Mouse (Mus musculus) spleen, postnatal 10 days (tissue): ENCODE measurements around the gene Gm20518.

Experiments
- DNase-seq, 2 experiments: peaks; one replicate each; pipeline ENCODE4 v3.0.0; 2021 to 2022; ENCODE audit warnings: low spot score in 2 of 2

The Gm20518 gene

DNA sequence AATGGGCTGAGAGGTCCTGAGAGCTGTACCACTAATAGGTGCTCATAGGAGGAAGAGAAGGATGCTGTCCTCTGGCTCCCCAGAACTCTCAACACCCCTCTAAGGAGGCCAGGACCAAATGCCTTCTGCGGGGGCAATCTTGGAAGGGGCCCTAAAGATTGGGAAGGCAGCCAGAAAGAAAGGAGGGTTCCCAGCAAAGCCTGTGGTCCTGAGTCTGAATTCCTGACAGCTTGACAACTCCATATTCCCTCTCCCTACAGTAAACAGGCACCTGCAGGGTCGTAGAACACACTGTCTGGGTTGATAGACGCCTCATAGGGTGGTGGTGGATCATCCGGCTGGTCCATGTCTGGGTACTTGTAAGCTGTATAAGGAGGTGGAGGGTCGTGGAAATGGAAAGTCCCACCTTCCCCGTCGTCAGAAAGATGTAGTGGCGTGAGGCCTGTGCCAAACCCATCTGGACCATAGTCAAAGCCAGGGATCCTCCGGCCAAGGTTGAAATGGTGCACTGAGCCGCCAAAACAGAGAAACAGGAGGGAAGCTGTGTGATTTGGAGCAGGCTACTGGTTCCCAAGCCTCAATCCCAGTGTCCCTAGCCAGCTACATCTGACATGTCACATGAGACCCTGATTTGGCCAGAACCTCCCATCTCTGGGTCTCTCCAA is 47.6 kb downstream of the Gm20518 start:
- no peak for DNase-seq

DNA sequence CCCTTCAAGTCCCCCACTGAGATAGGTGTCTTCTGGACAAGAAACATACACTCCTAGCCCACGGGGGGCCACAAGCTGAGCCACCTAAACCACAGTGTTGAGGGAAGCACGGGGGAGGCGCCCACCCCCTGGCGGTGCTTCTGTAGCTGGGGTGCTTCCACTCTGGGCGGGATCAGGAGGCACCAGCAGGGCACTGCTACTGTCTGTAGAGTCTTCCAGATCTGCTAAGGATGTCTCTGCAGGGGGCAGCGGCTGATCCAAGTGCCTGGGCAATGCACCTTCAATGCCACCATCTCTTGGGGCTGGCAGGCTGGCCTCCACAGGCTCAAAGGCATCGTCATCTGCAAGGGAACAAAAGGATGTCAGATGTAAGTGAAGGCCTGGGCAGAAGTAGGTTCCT is 49.0 kb downstream of the Gm20518 start:
- DNase-seq: no peak

DNA sequence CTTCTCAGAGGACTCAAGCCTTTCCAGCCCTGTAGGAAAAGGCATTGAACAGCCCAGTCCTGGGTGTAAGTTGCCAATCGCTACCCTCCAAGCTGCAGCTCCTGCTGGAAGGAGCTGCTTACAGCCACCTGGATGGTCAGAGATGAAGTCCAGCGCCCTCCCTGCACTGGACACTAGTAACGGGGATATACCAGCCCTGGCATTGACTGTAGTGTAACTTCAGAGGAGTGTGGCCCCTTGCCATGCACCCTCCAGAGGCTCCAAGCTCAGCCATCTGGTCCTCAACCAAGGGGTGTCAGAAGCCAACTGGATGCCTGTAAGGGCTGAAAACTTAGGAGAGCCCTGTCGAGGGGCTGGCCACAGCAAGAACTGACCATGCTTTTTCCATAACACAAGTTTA is 51.5 kb downstream of the Gm20518 start:
- no peak for DNase-seq

DNA sequence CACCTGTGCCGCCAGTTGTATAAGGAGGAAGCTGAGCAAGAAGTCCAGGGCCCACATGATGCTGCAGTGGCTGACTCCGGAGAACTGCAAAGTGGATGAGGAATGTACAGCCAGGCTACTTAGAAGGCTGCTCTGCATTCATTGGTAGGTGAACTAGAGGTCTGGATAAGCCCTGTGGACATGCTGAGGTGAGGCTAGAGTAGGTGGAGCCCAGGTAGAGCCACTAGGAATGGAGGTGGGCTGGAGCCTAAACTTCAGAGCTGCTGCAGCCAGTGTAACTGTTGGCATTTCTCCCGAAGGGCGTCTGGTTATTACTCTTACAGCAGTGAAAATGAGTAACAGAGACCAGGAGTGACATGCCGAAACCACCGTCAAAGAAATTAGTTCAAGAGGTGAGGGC is 53.4 kb downstream of the Gm20518 start, which contains the start of gene Car15:
Gene Car15 (minus strand): TSS at position 314 of the 400 bp plus-strand sequence.
- DNase-seq: no peak

DNA sequence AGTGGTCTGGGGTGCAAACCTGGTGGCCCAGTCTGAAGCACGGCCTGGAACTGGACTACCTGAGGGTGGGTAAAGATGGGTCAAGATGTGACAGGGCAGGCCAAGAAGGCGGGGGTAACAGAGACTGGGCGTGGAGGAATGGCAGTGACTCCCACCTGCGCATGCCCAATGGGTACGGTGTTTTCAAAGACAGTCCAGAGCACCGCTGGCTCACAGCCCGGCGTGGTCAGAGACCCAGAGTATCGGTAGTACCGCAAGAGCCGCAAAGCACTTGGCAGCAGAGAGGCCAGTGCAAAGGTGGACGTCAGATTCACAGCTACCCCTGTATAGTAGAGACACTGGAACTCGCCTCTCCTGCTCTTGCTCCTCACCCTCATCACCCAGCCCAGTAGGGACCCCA is 56.0 kb downstream of the Gm20518 start:
- DNase-seq: no peak

DNA sequence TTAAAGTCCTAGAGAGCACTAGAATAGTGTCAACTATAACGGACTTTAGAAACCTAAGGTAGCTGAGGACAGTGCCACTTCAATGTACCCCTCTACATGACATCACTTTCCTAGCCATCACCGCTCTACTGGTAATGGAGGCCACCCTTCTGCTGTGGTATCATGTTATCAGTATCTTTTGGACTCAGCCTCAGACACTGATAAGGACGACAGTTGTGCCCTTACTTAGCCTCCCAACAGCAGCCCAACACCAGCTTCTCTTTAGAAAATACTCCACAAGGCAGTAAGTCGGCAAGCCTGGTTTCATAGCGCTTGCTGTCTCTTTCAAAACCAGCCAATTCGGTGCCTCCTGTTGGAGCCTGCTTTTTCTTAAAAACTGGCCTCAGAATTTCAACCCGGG is 56.9 kb downstream of the Gm20518 start:
- no peak for DNase-seq

DNA sequence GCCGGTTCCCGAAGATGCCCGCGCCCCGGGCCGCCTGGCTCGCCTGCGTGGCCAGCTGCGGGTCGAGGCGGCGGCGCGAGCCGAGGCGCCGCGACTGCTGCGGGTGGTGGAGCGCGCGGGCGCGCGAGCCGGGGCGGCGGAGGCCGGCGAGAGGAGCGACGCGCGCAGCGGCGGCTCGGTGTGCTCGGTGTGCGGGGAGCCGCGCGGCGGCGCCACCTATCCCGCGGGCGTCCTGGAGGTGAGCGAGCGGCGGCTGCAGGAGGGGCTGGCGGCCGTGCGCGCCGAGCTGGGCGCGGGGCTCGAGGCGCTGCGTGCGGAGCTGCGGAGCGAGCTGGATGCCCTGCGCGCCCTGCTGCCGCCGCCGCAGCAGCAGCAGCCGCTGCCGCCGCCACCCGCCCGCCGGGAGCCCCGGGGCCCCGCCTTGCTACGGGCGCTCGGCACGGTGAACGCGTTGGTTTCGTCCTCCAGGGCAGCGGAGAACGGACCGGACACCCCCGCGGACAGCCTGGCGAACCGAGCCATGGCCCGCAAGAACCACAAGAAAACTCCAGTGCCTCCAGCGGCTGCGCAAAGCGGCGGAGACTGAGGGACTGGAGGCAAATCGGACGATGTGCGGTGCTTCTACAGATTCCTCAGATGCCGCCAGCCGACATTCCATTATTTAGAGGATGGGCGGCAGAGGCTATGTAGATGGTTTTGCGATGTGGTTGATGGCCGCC is 57.6 kb downstream of the Gm20518 start:
- DNase-seq: no peak

DNA sequence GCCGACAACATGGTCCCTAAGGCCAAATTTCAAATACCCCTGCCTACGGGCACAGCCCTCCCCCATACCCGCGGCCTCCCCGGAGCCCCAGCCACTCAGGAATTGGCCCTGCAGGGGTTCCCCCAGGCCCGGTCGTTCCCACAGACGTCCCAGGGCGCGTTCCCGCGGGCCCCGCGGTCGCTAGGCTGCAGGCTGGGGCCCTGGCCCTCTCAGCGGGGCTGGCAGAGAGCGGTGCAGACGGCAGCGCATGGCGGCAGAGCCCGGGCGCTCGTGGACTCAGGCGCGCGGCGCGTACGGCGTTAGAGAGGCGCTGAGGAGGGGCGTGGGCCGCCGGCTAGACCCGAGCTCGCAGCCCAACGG is 58.2 kb downstream of the Gm20518 start:
- DNase-seq: no peak

DNA sequence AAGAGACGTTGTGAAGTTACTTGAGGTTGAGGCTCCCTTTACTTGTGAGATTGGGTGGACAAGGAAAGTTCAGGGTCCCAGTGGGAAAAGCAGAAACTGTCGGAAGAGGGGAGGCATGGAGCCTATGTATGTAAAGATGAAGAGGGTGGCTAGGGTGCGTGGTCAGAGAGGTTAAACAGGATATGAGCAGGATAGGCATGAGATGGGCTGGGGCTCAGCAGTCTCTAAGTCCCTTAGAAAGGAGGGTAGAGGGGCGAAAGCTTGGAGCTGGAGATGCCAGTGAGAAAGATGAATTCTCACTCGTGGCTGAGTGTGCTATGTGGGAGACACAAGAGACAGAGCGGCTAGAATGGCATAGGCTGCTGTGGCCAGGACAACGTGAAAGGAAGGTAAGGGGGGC is 58.6 kb downstream of the Gm20518 start, which contains the start of gene B830017H08Rik:
Gene B830017H08Rik (plus strand): TSS at position 301 of the 400 bp plus-strand sequence.
- no peak for DNase-seq

DNA sequence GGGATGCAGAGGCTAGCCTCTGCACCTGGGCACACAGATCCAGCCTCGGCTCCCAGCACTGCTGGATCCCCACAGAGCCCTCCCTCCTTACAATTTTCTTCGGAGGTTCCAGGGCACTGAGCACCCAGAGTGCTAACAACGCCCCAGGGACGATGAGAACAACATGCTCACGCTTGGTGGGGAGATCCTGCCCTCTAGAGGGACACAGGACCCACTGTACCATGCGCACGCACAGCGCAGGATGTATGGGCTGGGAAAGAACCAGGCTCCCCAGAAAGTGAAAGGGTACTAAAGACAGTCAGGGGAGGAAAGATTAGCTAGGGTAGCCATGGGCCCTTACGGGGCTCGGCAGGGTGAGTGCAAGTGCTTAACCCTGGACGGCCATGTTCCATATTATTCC is 59.7 kb downstream of the Gm20518 start:
- no peak for DNase-seq

DNA sequence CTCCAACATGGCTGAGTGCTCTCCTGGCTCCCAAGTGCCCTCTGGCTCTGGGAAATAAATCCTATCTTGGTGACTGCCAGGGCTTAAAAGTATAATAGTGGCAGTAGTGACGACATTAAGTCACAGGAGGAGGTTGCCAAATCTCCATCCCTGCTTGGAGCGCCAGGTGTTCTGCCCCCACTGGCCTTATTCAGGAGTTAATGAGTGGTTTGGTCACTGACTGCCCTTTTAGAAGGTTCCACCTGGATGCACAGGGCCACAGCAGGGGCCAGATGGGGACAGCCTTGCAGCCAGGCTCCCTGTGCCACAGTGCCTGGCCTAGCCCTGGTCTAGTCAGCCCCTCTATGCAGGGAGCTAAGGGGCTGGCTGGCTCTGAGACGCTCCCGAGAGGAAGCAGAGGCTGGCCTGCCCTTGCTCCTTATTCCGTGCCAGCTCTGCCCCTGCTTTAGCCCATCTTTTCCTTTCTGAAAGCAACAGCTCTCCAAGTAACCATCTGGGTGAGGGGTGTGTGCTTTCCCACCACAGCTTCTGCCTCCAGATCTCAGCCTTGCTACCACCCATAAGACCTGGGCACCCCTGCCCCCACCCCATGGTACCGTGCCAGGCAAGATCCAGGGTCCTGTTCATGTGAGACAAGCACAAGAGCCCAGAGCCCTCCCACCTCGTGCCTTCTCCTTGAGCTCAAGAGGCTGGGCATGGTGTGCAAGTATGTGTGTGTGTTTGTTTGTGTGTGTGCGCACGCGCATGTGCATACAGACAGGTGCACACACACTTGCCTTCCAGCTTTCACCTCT is 60.9 kb downstream of the Gm20518 start:
- DNase-seq: no peak

DNA sequence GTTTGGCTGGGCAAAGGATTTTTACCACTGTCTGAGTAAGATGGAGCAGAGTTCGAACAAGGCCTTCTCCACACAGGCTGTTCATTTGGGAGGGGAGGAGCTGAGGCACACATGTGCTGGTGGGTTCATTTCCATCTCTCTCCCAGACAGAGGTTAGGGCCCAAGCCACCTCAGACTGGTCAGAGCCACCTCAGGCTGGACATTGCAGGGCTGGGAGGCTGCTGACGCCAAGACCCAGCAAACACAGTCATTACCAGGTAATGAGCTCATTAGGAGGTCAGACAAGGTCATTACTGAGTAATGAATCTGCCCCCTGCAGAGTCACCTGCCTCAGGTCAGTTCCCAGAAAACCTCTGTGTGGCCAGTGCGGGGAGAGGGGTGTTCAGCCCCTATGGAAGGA is 62.6 kb downstream of the Gm20518 start:
- no peak for DNase-seq

DNA sequence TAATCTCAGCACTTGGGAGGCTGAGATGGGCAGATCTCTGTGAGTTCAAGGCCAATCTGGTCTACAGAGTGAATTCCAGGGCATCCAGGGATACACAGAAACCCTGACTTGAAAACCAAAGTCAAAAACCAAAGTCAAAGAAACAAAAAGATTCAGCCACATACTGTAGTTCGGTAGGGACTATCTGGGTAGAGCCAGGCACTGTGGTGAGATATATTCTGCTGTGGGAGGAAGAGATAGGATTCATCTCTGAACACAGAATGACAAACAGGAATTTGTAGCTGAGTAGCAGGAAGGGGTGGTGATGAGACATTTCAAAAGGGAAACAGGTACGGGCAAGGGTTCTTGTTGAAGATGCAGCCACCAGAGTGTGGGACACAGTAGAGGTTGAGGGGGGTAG is 63.2 kb downstream of the Gm20518 start:
- no peak for DNase-seq

DNA sequence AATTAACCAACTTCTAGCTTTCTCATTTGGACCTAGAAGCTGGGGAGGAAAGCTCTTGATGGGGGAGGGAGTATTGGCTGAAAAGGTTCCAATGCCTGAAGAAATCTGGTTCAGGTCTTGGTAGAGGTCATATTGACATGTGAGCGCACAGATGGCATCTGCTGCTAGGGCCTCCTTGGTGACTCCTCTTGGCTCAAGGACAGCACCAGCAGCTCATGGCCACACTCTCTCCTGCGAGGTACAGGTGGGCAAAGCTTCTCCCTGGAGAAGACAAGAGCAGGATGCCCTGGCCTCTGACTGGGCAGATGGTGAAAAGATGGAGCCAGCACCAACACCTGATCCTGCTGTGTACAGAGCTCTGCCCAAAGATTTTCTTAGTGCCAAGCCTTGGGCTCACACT is 65.0 kb downstream of the Gm20518 start:
- no peak for DNase-seq

DNA sequence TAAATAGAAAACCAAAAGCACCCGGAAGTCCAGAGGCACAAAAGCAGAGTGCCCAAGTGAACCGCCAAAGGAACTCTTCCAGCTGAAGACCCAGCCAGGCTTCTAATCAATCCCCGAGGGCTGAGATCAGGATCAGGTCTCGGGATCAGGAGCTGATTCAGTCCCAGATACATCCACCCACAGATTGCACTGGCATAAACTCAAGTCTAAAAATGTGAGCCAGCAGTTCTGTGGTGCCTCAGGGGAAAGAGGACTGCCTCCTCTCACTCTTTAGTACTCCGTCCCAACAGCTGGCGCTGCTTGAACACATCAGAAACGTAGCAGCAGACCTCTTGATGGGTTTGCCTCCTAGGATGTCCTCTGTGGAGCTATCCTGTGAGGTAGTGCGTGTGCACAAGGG is 74.9 kb downstream of the Gm20518 start:
- no peak for DNase-seq

DNA sequence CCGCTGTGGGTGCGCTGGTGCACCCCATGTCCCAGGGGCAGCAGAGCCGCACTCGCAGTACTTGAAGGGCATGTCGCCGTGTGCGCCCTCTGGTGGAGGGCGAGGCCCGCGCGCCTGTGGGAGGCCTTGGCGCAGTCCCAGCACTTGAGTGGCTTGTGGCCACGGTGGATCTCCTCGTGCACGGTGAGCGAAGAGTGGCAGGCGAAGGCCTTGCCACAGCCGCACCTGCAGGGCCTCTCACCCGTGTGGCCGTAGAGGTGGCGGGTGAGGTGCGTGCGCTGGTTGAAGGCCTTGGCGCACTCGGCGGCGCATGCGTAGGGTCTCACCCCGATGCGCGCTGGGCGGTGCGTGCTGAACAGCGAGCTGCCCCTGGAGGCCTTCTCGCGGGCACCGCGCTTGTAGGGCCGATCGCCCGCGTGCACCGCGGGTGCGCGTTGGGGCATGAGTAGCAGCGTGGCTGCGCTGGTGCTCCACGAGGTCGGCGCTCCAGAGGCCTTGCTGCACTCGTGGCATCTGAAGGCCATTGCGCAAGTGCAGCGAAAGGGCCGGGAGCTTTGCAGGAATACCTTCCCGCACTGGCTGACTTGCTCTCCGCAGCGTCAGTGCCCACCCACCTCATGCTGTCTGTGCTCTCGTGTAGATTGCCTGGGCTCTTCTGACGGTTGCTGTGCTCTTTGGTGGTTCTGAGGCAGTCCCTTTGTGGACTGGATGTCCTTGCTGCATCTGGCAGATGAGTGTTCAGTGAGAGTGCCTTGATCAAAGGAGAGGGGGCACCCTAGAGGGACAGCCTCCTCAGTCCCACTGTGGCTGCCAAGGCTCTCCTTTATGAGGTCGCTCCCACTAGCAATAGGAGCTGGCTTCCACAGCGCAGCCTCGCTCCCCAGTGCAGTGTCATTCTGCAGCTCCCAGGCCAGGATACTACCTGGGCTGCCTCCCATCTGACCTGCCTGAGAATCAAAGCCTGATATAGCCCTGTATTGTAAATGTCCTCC is 75.8 kb downstream of the Gm20518 start:
- DNase-seq: peak in 1 of 2 experiments; percentile 72

DNA sequence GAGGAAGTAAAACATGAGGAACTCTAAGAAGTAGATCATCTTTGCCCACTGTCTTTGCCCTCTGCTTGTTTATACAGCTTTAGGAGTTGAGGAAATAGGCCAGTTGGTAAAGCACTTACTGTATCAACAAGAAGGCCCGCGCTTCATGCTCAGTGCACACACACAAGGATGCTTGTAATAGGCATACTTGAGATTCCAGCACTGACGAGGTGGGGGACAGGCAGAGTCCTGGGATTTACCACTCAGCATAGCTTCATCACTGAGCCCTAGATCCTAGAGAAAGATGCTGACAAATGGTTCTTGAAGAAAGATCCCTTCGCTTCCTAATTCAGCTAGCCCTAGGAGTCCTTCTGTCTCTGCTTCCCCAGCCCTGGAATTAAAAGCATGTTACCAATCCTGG is 78.3 kb downstream of the Gm20518 start:
- DNase-seq: no peak

DNA sequence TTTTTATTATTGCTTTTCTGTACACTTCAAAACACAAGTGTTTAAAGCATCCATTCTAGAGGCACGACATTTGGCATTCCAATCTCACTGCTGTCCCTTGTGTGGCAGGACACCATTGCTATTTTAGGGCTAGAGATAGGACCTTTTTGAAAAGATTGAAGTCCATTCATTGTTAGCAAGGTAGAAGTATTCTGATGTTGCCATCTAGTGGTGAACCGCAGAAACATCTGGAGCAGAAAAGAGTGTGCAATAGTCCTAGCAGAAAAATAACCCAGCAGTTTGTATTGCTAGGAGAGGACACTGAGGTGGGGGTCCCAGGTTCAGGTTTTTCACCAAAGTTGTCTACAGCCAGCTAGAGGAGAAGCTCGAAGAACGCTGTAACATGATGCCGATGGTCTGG is 79.4 kb downstream of the Gm20518 start:
- no peak for DNase-seq

DNA sequence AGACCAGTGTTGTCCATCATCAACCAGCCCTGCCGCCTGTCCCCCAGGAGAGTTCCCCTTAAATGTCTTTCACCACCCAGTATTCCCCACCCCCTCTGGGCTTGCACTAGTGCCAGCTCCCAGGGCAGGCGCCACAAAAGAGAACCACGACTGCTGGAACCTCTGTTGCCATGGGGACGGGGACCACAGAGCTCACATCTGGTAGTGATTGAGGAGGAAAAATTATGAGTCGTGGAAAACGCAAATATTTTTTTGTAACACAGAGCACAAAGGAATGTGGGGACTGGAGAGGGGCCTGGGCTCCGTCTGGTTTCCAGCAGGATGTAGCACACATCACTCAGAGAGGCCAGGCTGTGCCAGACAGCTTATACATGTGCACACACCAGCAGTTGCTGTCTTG is 81.8 kb downstream of the Gm20518 start:
- DNase-seq: no peak

DNA sequence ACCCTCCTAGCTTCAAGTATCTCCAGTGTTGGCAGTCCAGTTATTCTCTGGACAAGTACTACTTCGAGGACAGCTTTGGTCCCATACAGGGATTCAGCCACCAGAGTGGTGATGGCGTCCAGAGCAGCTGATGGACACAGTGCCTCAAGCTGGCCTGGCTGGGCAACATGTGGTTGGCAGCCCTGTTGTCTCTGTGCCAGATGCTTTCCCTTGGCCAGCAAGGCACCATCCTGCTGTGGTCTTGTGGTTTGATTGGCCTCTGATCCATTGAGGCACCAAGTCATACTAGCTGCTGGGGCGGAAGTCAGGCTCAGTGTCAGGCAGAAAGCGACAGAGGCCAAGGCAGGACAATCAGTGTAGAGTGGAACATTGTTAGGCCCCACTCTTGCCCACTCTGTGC is 82.3 kb downstream of the Gm20518 start:
- no peak for DNase-seq

DNA sequence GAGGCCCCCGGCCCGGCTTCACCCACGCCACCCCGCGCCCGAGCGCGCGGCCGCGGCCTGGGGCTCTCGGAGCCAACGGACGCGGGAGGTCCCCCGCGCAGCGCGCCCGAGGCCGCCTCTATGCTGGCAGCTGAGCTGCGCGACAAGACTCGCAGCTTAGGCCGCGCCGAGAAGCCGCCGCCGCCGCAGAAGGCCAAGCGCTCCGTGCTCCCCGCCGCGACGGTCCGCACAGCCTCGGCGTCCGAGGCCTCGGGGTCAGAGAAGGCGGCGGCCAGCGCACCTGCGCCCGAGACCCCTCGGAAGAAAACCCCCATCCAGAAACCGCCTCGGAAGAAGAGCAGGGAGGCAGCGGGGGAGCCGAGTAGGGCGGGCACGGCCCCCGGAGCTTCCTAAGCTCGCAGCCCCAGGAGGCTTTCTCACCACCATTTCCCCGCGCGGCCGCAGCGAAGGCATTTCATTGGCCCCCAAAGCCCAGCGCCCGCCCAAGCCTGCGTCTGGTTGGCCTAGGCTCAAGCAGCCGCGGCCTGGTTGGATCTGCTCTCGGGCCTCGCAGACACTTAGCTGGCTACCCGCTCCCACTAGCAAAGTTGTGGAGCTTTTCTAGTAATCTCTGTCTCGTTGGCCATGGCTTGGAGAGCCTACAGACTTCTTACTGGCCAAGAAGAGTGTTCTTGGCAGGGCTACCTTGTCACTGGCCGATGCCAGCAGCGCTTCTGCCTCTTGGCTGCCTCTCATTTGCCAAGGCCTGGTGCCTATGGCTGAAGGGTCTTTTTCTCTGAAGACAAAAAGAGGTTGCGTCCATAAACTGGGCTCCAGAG is 84.1 kb downstream of the Gm20518 start:
- DNase-seq: peak; percentile 59 to 83
